Mouse (Mus musculus): ENCODE results near the gene Litaf. TPM values are rescaled to one million over a fixed set of nuclear protein-coding genes. Genes with fewer than 3 reads are reported as not detected.

The Litaf gene
- 131 TPM for polyA plus RNA-seq (2014; fragmentation: Illumina TruSeq; extraction: RNeasy Lipid Tissue Mini Kit (QIAGEN cat#74804); ENCODE audit: low read depth, low replicate concordance)

GRCm38 (mm10) chr16:11066029-11066832 lies at the start of gene Litaf:
Gene Litaf, minus strand, starts transcription at chr16:11066157.

GRCm38 (mm10) chr16:11060645-11061044 lies 5.3 kb downstream of the Litaf start, which contains the start of gene Snn:
Gene Snn, plus strand, starts transcription at chr16:11060945.

Other genes starting within 250 kb of the Litaf start
- gene Rmi2, start 231.1 kb downstream of the Litaf start, polyA plus RNA-seq (2014; fragmentation: Illumina TruSeq; extraction: RNeasy Lipid Tissue Mini Kit (QIAGEN cat#74804); ENCODE audit: low read depth, low replicate concordance): 0.07 TPM
- 25.3 TPM for gene Snn, start 5.2 kb downstream of the Litaf start, polyA plus RNA-seq (2014; fragmentation: Illumina TruSeq; extraction: RNeasy Lipid Tissue Mini Kit (QIAGEN cat#74804); ENCODE audit: low read depth, low replicate concordance)
- gene Txndc11, start 68.5 kb upstream of the Litaf start, polyA plus RNA-seq (2014; fragmentation: Illumina TruSeq; extraction: RNeasy Lipid Tissue Mini Kit (QIAGEN cat#74804); ENCODE audit: low read depth, low replicate concordance): 31.3 TPM
- 118 TPM for gene Zc3h7a, start 110.2 kb upstream of the Litaf start, polyA plus RNA-seq (2014; fragmentation: Illumina TruSeq; extraction: RNeasy Lipid Tissue Mini Kit (QIAGEN cat#74804); ENCODE audit: low read depth, low replicate concordance)
- gene Rsl1d1, start 137.2 kb upstream of the Litaf start, polyA plus RNA-seq (2014; fragmentation: Illumina TruSeq; extraction: RNeasy Lipid Tissue Mini Kit (QIAGEN cat#74804); ENCODE audit: low read depth, low replicate concordance): 53.9 TPM
- 69.0 TPM for gene Gspt1, start 188.2 kb upstream of the Litaf start, polyA plus RNA-seq (2014; fragmentation: Illumina TruSeq; extraction: RNeasy Lipid Tissue Mini Kit (QIAGEN cat#74804); ENCODE audit: low read depth, low replicate concordance)
- 0.57 TPM for gene Tnfrsf17, start 247.7 kb upstream of the Litaf start, polyA plus RNA-seq (2014; fragmentation: Illumina TruSeq; extraction: RNeasy Lipid Tissue Mini Kit (QIAGEN cat#74804); ENCODE audit: low read depth, low replicate concordance)